Mouse (Mus musculus) embryonic facial prominence, embryonic 12.5 days (tissue): ENCODE measurements at regions not wholly inside any gene's neighbourhood (a gene's known extent, or its start where the extent isn't known, plus 50 kb on each side); places are given as distances from the start of the nearest gene placed in this dataset.

Experiments
- ATAC-seq: fragments of 200-750 bp; cut with Nextera tagmentation; 2 replicates; pipeline ENCODE4 v1.8.0; 2017; ENCODE audit not compliant: insufficient number of reproducible peaks, insufficient read depth, low FRiP score, low TSS enrichment
- H3K27ac ChIP-seq: fragments of 300-500 bp; sonication (generic); 2 replicates; pipeline ENCODE4 v1.5.1; 2016; ENCODE audit warnings: mild to moderate bottlenecking
- H3K27me3 ChIP-seq: fragments of 300-500 bp; sonication (generic); 2 replicates; pipeline ENCODE4 v1.6.1; 2016; ENCODE audit warnings: mild to moderate bottlenecking, moderate library complexity
- H3K36me3 ChIP-seq: fragments of 300-500 bp; sonication (generic); 2 replicates; pipeline ENCODE4 v1.6.1; 2016; ENCODE audit warnings: mild to moderate bottlenecking
- H3K4me1 ChIP-seq: fragments of 300-500 bp; sonication (generic); 2 replicates; pipeline ENCODE4 v1.6.1; 2016
- H3K4me2 ChIP-seq: fragments of 300-500 bp; sonication (generic); replicated peaks from 2 replicates; pipeline ENCODE4 v1.6.1; 2016; ENCODE audit warnings: mild to moderate bottlenecking, moderate library complexity
- H3K4me3 ChIP-seq: fragments of 300-500 bp; sonication (generic); 2 replicates; pipeline ENCODE4 v1.5.1; 2016; ENCODE audit warnings: mild to moderate bottlenecking
- H3K9ac ChIP-seq: fragments of 300-500 bp; sonication (generic); 2 replicates; pipeline ENCODE4 v1.6.1; 2016; ENCODE audit warnings: mild to moderate bottlenecking, moderate library complexity
- H3K9me3 ChIP-seq: fragments of 300-500 bp; sonication (generic); 2 replicates; pipeline ENCODE4 v1.6.1; 2016; ENCODE audit warnings: mild to moderate bottlenecking, moderate library complexity
- WGBS: fragments of 180-500 bp; shearing (Covaris S2); methylation state at CpG from one replicate; pipeline ENCODE4 v1.1.7; 2016; 5-methylcytosine and 5-hydroxymethylcytosine counted together

DNA sequence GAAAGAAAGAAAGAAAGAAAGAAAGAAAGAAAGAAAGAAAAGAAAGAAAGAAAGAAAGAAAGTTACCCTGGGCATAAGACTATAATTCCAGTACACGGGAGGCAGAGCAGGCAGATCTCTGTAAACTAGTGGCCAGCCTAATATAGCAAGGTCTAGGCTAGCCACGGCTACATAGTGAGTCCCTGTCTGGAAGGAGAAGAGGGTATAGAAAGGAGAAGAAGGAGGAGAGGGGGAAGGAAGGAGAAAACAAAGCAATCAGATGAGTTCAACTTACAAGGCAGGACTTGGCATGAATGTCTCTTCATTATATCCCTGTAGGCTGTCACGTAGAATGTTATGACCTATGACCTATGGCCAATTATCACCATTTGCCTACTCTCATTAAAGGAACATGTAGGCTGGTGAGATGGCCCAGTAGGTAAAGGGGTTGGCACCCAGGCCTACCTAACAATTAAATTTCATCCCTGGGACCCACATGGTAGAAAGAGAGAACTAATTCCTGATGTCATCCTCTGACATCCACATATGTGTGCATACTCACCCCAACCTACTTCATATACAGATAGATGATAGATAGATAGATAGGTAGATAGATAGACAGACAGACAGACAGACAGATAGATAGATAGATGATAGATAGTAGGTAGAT is 78.6 kb upstream of the Lrpprc start:
- no peak for ATAC-seq
- no peak overlapping the region for H3K4me3 ChIP-seq
- no peak overlapping the region for H3K4me2 ChIP-seq
- no peak overlapping the region for H3K9ac ChIP-seq
- H3K9me3 ChIP-seq = no peaks in the 10 kb centered on the region
- WGBS = 89% methylated on average over 3 of the region's 3 CpGs
- H3K36me3 ChIP-seq = no peaks in the 10 kb centered on the region
- no peaks in the 10 kb centered on the region for H3K4me1 ChIP-seq
- H3K27ac ChIP-seq = no peak overlapping the region
- 0 out of 2 replicates have a peak, but pooled peaks cover 2% of the 10 kb centered on the region for H3K27me3 ChIP-seq

GRCm38 (mm10) chr17:84873554-84873953 is 83.0 kb upstream of the Lrpprc start:
- H3K4me2 ChIP-seq = no peak overlapping the region
- H3K27me3 ChIP-seq = 0 out of 2 replicates have a peak, but pooled peaks cover 2% of the 10 kb centered on the region
- H3K4me1 ChIP-seq = no peaks in the 10 kb centered on the region
- no peak overlapping the region for H3K27ac ChIP-seq
- no peaks in the 10 kb centered on the region for H3K36me3 ChIP-seq
- H3K4me3 ChIP-seq = no peak overlapping the region
- WGBS = 83% methylated on average over 7 of the region's 7 CpGs
- ATAC-seq = no peak
- H3K9ac ChIP-seq = no peak overlapping the region
- no peaks in the 10 kb centered on the region for H3K9me3 ChIP-seq

DNA sequence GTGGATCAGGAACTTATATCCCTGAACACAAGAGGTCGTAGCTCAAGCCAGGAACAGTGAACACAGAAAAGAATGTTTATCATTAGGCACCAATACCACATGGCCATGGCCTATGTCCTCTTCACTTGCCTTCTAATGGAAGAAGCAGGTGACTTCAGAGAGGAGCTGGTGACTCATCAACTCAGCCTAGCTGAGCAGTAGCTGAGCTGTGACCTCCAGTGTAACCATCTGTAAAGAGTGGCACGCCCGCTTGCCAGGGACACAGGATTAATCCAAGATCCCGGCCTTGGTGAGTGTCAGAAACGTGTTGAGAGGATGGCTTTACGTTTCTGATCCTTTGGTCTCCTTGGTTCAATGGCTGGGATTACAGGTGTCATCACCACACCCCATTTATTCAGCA is 82.0 kb upstream of the Ppm1b start:
- ATAC-seq = no peak
- whole genome bisulfite sequencing = 68% methylated on average over 6 of the region's 6 CpGs

DNA sequence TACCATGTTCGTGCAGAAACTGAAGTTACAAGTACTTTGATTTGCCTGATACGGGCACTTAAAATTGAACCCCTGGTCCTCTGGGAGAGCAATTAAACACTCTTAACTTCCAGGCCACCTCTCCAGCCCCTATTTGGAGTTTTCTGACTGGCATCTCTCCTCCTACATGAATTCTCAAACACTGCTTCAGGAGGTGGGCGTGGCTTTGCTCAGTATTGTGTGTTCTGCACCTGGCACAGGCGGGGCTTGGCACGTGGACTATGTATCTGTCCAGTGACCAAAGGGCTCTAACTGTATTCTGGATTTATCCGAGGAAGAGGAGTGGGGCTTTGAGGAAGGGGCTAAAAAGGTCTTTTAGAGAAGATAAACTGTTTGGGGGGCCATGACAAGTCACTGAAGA is 81.5 kb upstream of the Ppm1b start:
- Histone ChIP-seq H3K36me3 (no peaks in the 10 kb centered on the region), H3K4me1 (no peaks in the 10 kb centered on the region), H3K4me2 (no peak overlapping the region), H3K9ac (no peak overlapping the region), H3K9me3 (no peaks in the 10 kb centered on the region), H3K27ac (no peak overlapping the region), H3K27me3 (0 out of 2 replicates have a peak, but pooled peaks cover 2% of the 10 kb centered on the region), H3K4me3 (no peak overlapping the region)
- WGBS = 75% methylated on average over 6 of the region's 6 CpGs
- no peak for ATAC-seq

More for the DNA sequence above, 82.0 kb upstream of the Ppm1b start:
- Histone ChIP-seq H3K4me1 (no peaks in the 10 kb centered on the region), H3K9me3 (no peaks in the 10 kb centered on the region), H3K27me3 (0 out of 2 replicates have a peak, but pooled peaks cover 2% of the 10 kb centered on the region), H3K9ac (no peak overlapping the region), H3K27ac (no peak overlapping the region), H3K36me3 (no peaks in the 10 kb centered on the region), H3K4me3 (no peak overlapping the region), H3K4me2 (no peak overlapping the region)

DNA sequence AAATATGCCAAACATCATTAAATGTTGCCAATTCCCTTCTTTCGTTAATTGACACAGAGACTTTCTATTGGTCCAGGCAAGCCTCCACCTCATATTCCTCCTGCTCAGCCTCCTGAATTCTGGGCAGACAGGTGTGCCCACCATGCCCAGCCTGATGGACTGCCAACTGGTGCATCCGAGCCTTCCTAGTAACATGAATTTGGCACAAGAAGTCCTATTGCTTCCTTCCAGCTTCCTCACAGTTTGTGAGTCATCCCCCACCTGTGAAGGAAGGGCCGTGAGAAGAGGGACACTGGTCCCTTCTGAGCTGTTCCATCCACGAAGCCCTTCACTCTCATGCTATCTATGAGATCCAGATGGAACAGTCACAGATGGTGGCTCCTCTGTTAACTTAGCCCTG is 80.5 kb upstream of the Ppm1b start:
- no peaks in the 10 kb centered on the region for H3K36me3 ChIP-seq
- H3K27ac ChIP-seq = no peak overlapping the region
- H3K9ac ChIP-seq = no peak overlapping the region
- 78% methylated on average over 4 of the region's 4 CpGs for WGBS
- no peaks in the 10 kb centered on the region for H3K9me3 ChIP-seq
- H3K4me2 ChIP-seq = no peak overlapping the region
- no peak overlapping the region for H3K4me3 ChIP-seq
- H3K27me3 ChIP-seq = 0 out of 2 replicates have a peak, but pooled peaks cover 2% of the 10 kb centered on the region
- no peak for ATAC-seq
- H3K4me1 ChIP-seq = no peaks in the 10 kb centered on the region

DNA sequence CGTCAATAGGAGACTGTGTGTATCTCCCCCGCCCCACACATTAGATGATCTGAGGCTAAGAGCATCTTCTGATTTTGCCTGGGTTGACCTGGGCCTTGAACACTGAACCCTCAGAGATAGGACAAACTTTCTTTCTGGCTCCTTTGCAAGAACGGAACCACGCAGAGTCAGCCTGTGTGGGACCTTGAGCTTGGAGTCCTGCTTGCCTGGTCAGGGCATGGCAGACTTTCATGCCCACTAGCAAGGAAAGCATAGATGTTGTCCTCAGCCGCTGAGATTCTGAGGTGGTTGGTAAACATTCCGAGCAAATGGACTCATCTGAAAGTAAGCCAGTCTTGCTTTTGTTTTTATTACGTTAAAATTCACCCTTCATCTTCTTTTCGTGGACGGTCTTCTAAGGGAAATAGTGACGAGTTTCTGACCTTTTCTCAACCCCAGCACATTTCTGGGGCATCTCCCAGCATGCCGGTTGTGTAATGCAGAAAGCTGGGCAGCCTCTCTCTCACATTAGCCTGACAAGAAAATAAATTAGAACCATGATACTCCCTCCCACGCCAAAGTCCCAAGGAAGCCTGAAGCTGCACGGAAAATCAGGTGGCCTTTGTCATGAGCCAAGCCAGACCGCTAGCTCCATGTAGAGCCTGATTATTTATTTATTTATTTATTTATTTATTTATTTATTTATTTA is 79.2 kb upstream of the Ppm1b start:
- Histone ChIP-seq H3K4me3 (no peak overlapping the region), H3K9me3 (no peaks in the 10 kb centered on the region), H3K27me3 (no peaks in the 10 kb centered on the region), H3K36me3 (no peaks in the 10 kb centered on the region), H3K27ac (no peak overlapping the region), H3K4me2 (no peak overlapping the region), H3K9ac (no peak overlapping the region), H3K4me1 (no peaks in the 10 kb centered on the region)
- ATAC-seq = no peak
- 78% methylated on average over 14 of the region's 14 CpGs for whole genome bisulfite sequencing

DNA sequence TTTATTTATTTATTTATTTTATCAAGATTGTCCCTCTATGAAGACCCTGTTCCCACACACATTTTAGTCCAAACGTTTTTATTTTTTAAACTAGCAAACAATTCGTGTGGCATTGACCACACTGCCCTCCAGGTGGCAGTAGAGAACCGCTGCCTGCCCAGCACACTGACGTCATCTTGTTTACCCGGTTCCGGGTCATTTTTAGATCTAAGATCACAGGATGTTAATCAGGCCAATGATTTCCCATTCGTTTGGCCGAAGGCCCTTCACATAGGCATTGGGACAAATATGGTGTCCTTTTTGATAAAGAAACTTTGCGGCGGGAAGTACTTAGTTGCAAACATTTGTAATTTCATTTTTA is 78.7 kb upstream of the Ppm1b start:
- no peaks in the 10 kb centered on the region for H3K4me1 ChIP-seq
- H3K27me3 ChIP-seq = no peaks in the 10 kb centered on the region
- no peaks in the 10 kb centered on the region for H3K9me3 ChIP-seq
- no peak overlapping the region for H3K27ac ChIP-seq
- H3K4me2 ChIP-seq = peak overlapping the region; percentile 40
- WGBS = 18% methylated on average over 10 of the region's 10 CpGs
- 0 out of 2 replicates have a peak overlapping the region, but pooled peaks have one; percentile 18 for H3K4me3 ChIP-seq
- H3K36me3 ChIP-seq = no peaks in the 10 kb centered on the region
- no peak overlapping the region for H3K9ac ChIP-seq
- no peak for ATAC-seq

DNA sequence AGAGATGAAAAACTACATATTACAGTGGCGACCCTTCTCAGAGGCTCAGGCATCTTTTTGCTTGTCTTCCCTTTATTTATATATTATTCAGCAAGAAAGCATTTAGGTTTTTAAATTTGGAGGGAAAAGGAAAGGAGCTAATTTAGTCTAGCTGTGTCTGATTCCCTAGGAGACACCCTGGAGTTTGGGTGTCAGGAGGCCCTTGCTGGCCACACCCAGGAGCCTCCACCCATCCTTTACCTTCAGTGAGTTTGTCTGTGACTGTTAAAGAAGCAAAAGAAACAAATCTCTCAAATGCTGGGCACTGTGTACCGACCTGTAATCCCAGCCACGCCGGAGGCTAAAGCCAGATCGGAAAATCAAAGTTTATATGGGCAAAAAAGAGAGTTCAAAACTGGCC is 78.2 kb upstream of the Ppm1b start:
- H3K27ac ChIP-seq = no peak overlapping the region
- H3K4me3 ChIP-seq = no peak overlapping the region
- H3K4me2 ChIP-seq = no peak overlapping the region
- no peaks in the 10 kb centered on the region for H3K27me3 ChIP-seq
- no peak for ATAC-seq
- H3K36me3 ChIP-seq = no peaks in the 10 kb centered on the region
- H3K9me3 ChIP-seq = no peaks in the 10 kb centered on the region
- 88% methylated on average over 5 of the region's 5 CpGs for WGBS
- H3K9ac ChIP-seq = no peak overlapping the region
- H3K4me1 ChIP-seq = no peaks in the 10 kb centered on the region

GRCm38 (mm10) chr17:84879146-84879545 is 77.4 kb upstream of the Ppm1b start:
- Histone ChIP-seq H3K27ac (no peak overlapping the region), H3K4me1 (no peaks in the 10 kb centered on the region), H3K36me3 (no peaks in the 10 kb centered on the region), H3K4me3 (no peak overlapping the region), H3K9ac (no peak overlapping the region), H3K9me3 (no peaks in the 10 kb centered on the region), H3K27me3 (no peaks in the 10 kb centered on the region), H3K4me2 (no peak overlapping the region)
- 88% methylated on average over 10 of the region's 10 CpGs for WGBS
- ATAC-seq = no peak

GRCm38 (mm10) chr17:84880946-84881345 is 75.6 kb upstream of the Ppm1b start:
- Histone ChIP-seq H3K9me3 (no peaks in the 10 kb centered on the region), H3K4me1 (no peaks in the 10 kb centered on the region), H3K4me2 (no peak overlapping the region), H3K27ac (no peak overlapping the region), H3K27me3 (no peaks in the 10 kb centered on the region), H3K9ac (no peak overlapping the region), H3K4me3 (no peak overlapping the region), H3K36me3 (no peaks in the 10 kb centered on the region)
- 75% methylated on average over 2 of the region's 2 CpGs for WGBS
- no peak for ATAC-seq

- Histone ChIP-seq H3K27me3 (no peaks in the 10 kb centered on the region), H3K9me3 (no peaks in the 10 kb centered on the region), H3K4me2 (no peak overlapping the region), H3K9ac (no peak overlapping the region), H3K36me3 (no peaks in the 10 kb centered on the region), H3K4me1 (no peaks in the 10 kb centered on the region), H3K4me3 (no peak overlapping the region), H3K27ac (no peak overlapping the region)
- no peak for ATAC-seq
- WGBS = 94% methylated on average over 5 of the region's 5 CpGs
Measured at GRCm38 (mm10) chr17:84888525-84888924, 68.0 kb upstream of the Ppm1b start.

GRCm38 (mm10) chr17:84890871-84891599 is 65.5 kb upstream of the Ppm1b start:
- Histone ChIP-seq H3K27ac (no peak overlapping the region), H3K36me3 (no peaks in the 10 kb centered on the region), H3K9me3 (no peaks in the 10 kb centered on the region), H3K9ac (no peak overlapping the region), H3K4me3 (no peak overlapping the region), H3K27me3 (no peaks in the 10 kb centered on the region), H3K4me2 (no peak overlapping the region), H3K4me1 (no peaks in the 10 kb centered on the region)
- no peak for ATAC-seq
- WGBS = 76% methylated on average over 12 of the region's 12 CpGs
